Mouse (Mus musculus): ENCODE data around the gene Sema3f.
A peak's percentile ranks its signal among the peaks of the same experiment; 100 is the strongest.

The Sema3f gene

GRCm38 (mm10) chr9:107709697-107710483, at the start of gene Sema3f:
Gene Sema3f, minus strand, starts transcription at chr9:107710475.
- peak; percentile 86 for DNase-seq (ENCODE audit: low read depth, low spot score)

GRCm38 (mm10) chr9:107759593-107759992, 49.3 kb upstream of the Sema3f start:
- DNase-seq (ENCODE audit: low read depth, low spot score) = no peak

- DNase-seq (ENCODE audit: low read depth, low spot score) = no peak
Measured at GRCm38 (mm10) chr9:107750378-107750777, 40.1 kb upstream of the Sema3f start.

GRCm38 (mm10) chr9:107748063-107748462, 37.8 kb upstream of the Sema3f start:
- DNase-seq (ENCODE audit: low read depth, low spot score) = no peak

GRCm38 (mm10) chr9:107747310-107747709, 37.0 kb upstream of the Sema3f start:
- DNase-seq (ENCODE audit: low read depth, low spot score) = no peak

- no peak for DNase-seq (ENCODE audit: low read depth, low spot score)
Measured at GRCm38 (mm10) chr9:107746679-107747078, 36.4 kb upstream of the Sema3f start.

- no peak for DNase-seq (ENCODE audit: low read depth, low spot score)
Measured at GRCm38 (mm10) chr9:107744061-107744460, 33.8 kb upstream of the Sema3f start.

- DNase-seq (ENCODE audit: low read depth, low spot score) = peak; percentile 53
Measured at GRCm38 (mm10) chr9:107738841-107739202, 28.5 kb upstream of the Sema3f start.

GRCm38 (mm10) chr9:107738020-107738840, 28.0 kb upstream of the Sema3f start:
- DNase-seq (ENCODE audit: low read depth, low spot score) = peak; percentile 81

- no peak for DNase-seq (ENCODE audit: low read depth, low spot score)
Measured at GRCm38 (mm10) chr9:107736185-107736485, 25.9 kb upstream of the Sema3f start.

GRCm38 (mm10) chr9:107735356-107736184, 25.3 kb upstream of the Sema3f start:
- peak; percentile 76 for DNase-seq (ENCODE audit: low read depth, low spot score)

- no peak for DNase-seq (ENCODE audit: low read depth, low spot score)
Measured at GRCm38 (mm10) chr9:107734567-107734971, 24.3 kb upstream of the Sema3f start.

- DNase-seq (ENCODE audit: low read depth, low spot score) = no peak
Measured at GRCm38 (mm10) chr9:107729709-107730108, 19.4 kb upstream of the Sema3f start.

- DNase-seq (ENCODE audit: low read depth, low spot score) = no peak
Measured at GRCm38 (mm10) chr9:107728919-107729670, 18.8 kb upstream of the Sema3f start.

GRCm38 (mm10) chr9:107727041-107727440, 16.8 kb upstream of the Sema3f start:
- no peak for DNase-seq (ENCODE audit: low read depth, low spot score)

- no peak for DNase-seq (ENCODE audit: low read depth, low spot score)
Measured at GRCm38 (mm10) chr9:107724796-107725195, 14.5 kb upstream of the Sema3f start.

- DNase-seq (ENCODE audit: low read depth, low spot score) = peak; percentile 46
Measured at GRCm38 (mm10) chr9:107723794-107724531, 13.7 kb upstream of the Sema3f start.

- no peak for DNase-seq (ENCODE audit: low read depth, low spot score)
Measured at GRCm38 (mm10) chr9:107723292-107723691, 13.0 kb upstream of the Sema3f start.

GRCm38 (mm10) chr9:107718781-107719540, 8.7 kb upstream of the Sema3f start:
- DNase-seq (ENCODE audit: low read depth, low spot score) = peak; percentile 72

GRCm38 (mm10) chr9:107716951-107717350, 6.7 kb upstream of the Sema3f start:
- no peak for DNase-seq (ENCODE audit: low read depth, low spot score)
